Mouse (Mus musculus): Measurements from ENCODE around the gene Hnrnpa1. TPM values are rescaled to one million over a fixed set of nuclear protein-coding genes. Genes with fewer than 3 reads are reported as not detected.

Hnrnpa1 gene
- total RNA-seq (2021) (100 to 1,000 TPM; 143 to 149 TPM), polyA plus RNA-seq (2012; rRNA removed) (59.4 and 109 TPM in 2 replicates)
- long read RNA-seq, transcript Hnrnpa1-201 (11 exons, 1,918 nt): minor isoform, 26 of 78 reads
- long read RNA-seq, transcript Hnrnpa1-202 (10 exons, 1,737 nt): major isoform, 37 of 78 reads
- long read RNA-seq, partial matches to known transcripts: 10 of 78 reads
- long read RNA-seq, other reads (novel, unspliced or antisense): 3 of 78 reads

DNA sequence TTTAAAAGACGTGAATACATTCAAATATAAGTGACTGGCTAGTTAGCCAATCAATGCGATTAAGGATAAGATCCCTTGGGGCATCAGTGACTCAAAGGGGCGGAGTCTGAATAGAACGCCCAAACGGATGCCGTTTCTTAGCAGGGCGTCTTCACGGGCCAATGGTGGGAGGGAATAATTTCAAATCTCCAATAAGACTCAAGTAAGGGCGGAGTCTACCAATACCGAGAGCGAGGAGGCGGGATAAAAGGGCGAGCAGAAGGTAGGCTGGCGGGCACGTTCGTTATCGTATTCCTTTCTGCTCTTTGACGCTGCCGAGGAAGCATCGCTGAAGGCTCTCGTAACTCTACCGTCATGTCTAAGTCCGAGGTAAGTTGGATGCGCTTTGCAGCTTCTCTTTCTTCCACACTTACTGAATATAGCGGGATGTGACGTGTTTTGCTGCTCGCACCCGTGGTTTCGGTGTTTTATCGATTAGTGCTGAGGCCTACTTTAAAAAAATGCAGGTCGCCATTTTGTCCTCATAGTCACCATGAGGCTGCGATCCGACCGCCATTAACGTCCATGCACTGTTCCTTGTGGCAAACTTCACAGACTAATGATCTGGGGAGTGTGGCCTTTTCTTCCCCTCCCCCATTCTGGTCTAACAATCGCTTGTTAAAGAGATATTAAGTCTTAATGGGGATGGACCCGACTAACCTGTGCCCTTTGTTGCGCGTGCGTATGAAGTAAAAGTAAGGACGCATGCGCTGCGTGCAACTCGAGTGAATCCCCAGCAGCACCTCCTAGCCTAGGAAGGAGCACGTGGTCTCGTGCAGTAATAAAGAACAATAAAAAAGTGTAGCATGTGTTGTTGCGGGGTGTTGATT lies at the start of gene Hnrnpa1:
Gene Hnrnpa1, plus strand, starts transcription at position 273 of the 869 bp plus-strand sequence.
- intact Hi-C loops (cut with DNase I): no loop called here
- peak within 1 kb of the TSS; percentile 94 for H3K27ac ChIP-seq

DNA sequence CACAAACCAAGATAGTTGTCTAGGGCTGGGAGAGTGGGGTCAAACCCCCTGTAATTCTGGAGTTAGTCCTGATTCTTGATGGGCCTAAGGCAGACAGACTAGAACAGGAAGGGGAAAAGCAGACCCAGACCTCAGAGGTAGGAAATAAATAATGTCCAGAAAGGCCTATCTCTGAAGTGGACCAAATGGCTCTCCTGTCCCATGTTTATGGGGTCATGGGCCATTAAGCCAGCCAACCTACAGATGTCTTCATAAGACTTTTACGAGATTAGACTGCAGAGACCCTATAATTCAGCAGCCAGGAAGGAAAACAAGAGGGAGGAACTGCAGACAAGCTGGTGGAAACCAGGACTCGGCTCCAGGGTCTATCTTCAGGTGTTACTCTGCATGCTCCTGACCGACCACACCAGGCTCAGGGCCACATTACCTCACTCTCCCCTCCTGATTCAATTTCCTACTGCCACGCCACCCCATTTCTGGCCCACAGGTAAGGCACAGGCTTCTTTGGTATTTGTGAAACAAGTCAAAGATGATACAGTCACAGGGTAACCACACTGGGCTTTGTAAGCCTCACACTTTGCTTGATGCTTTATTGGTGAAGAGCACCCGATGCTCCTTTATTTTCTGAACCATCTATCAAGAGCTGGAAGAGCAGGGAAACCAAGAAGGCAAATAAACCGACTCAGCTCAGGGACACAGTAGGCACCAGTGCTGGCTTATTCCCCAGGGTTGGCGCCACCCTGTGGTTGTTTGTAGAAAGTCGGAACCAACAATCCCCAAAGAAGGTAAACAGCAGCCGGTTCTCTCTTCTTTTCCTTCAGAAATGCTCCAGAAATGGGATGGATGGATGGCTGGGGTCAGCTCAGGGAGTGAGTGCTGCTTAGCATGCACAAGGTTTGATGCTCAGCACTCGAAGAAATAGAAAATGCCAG lies 49.4 kb upstream of the Hnrnpa1 start:
- Histone ChIP-seq H3K27ac (no peak overlapping the region), H3K27me3 (ENCODE audit: control insufficient read depth, insufficient read depth, low read length) (no peaks in the 10 kb centered on the region), H3K9ac (ENCODE audit: low read depth, low read length) (no peak overlapping the region), H3K36me3 (ENCODE audit: control insufficient read depth, insufficient read depth, low read length) (peaks cover 6% of the 10 kb centered on the region), H3K4me1 (ENCODE audit: control insufficient read depth, insufficient read depth, low read length) (peaks cover 2% of the 10 kb centered on the region), H3K4me3 (no peak overlapping the region), H3K79me2 (replicated peaks; ENCODE audit: control insufficient read depth, insufficient read depth, low read length) (no peaks in the 10 kb centered on the region)
- intact Hi-C loops (cut with DNase I): no loop called here
- TF ChIP-seq POLR2A (IDR thresholded peaks at IDR 0.05; ENCODE audit: insufficient read depth, low read depth, low read length) (no peak), CTCF (IDR thresholded peaks at IDR 0.05) (peak; percentile 80), EP300 (IDR thresholded peaks at IDR 0.05; ENCODE audit: insufficient read depth, low read depth, low read length) (no peak)
- DNase-seq: peak in 1 of 2 experiments; percentile 57
- 60% methylated on average over 10 of the region's 10 CpGs for WGBS

More for the DNA sequence above, at the start of gene Hnrnpa1:
- H3K9ac ChIP-seq (ENCODE audit: low read depth, low read length): peak within 1 kb of the TSS; percentile 78
- WGBS: under 1% methylated on average over 47 of the region's 47 CpGs
- peaks cover 32% of the 10 kb centered on the region for H3K36me3 ChIP-seq (ENCODE audit: control insufficient read depth, insufficient read depth, low read length)
- peak within 1 kb of the TSS; percentile 87 for H3K4me3 ChIP-seq
- peak; percentile 86 to 95 for DNase-seq
- H3K4me1 ChIP-seq (ENCODE audit: control insufficient read depth, insufficient read depth, low read length): peaks cover 2% of the 10 kb centered on the region; the same call in 1 of the 2 replicates
- H3K79me2 ChIP-seq (replicated peaks; ENCODE audit: control insufficient read depth, insufficient read depth, low read length): no peaks in the 10 kb centered on the region
- peak; percentile 98 for TF ChIP-seq POLR2A (IDR thresholded peaks at IDR 0.05; ENCODE audit: insufficient read depth, low read depth, low read length)
- peak; percentile 71; the same call in 1 of the 2 replicates for TF ChIP-seq EP300 (IDR thresholded peaks at IDR 0.05; ENCODE audit: insufficient read depth, low read depth, low read length)
- no peak for TF ChIP-seq CTCF (IDR thresholded peaks at IDR 0.05)
- H3K27me3 ChIP-seq (ENCODE audit: control insufficient read depth, insufficient read depth, low read length): no peaks in the 10 kb centered on the region

DNA sequence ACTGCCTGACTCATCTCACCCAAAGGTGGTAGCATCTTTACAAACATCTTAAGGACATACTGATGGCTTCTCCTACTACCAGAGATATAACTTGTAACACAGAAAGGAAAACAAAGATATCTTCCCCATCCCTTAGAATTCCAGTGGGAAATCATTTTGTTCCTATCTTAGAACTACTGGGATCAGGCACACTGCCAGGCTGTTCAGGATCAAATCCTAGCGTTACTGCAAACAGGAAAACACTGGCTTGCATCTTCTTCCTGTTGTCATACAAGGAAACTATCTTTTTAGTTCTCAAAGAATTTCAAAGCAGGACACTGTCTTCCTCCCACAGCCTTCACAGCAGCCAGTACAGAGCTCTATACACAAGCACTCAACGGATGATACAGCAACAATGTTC lies 46.6 kb upstream of the Hnrnpa1 start:
- peak overlapping the region; percentile 32 for H3K27ac ChIP-seq
- H3K4me3 ChIP-seq: no peak overlapping the region
- 35% methylated on average over 2 of the region's 2 CpGs for WGBS
- no peak for TF ChIP-seq CTCF (IDR thresholded peaks at IDR 0.05)
- no peak for TF ChIP-seq EP300 (IDR thresholded peaks at IDR 0.05; ENCODE audit: insufficient read depth, low read depth, low read length)
- TF ChIP-seq POLR2A (IDR thresholded peaks at IDR 0.05; ENCODE audit: insufficient read depth, low read depth, low read length): no peak
- peaks cover 13% of the 10 kb centered on the region for H3K36me3 ChIP-seq (ENCODE audit: control insufficient read depth, insufficient read depth, low read length)
- no peaks in the 10 kb centered on the region for H3K27me3 ChIP-seq (ENCODE audit: control insufficient read depth, insufficient read depth, low read length)
- no peaks in the 10 kb centered on the region for H3K79me2 ChIP-seq (replicated peaks; ENCODE audit: control insufficient read depth, insufficient read depth, low read length)
- intact Hi-C loops (cut with DNase I): no loop called here
- H3K9ac ChIP-seq (ENCODE audit: low read depth, low read length): no peak overlapping the region
- peaks cover 2% of the 10 kb centered on the region for H3K4me1 ChIP-seq (ENCODE audit: control insufficient read depth, insufficient read depth, low read length)
- DNase-seq: peak in 1 of 2 experiments; percentile 44

DNA sequence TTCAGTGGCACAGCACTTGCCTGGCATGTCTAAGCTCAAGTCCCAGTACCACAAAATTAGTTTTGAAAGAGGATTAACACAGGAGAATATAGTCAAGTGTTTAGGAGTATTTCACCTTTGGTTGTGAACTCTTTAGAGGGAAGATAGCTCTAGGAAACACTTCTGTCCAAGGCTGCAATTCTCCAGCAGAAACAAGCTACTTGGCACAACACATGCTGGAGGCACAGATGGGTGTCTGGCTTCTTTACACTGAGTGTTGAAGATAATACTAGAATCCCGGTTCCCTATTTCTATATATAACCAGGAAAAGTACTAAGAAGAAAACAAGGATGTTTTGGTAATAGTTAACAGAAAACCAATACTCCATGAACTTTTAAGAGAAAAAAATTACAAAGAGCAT lies 43.4 kb upstream of the Hnrnpa1 start:
- 22% methylated on average over 1 of the region's 1 CpGs for WGBS
- TF ChIP-seq POLR2A (IDR thresholded peaks at IDR 0.05; ENCODE audit: insufficient read depth, low read depth, low read length) (no peak), CTCF (IDR thresholded peaks at IDR 0.05) (no peak), EP300 (IDR thresholded peaks at IDR 0.05; ENCODE audit: insufficient read depth, low read depth, low read length) (no peak)
- Histone ChIP-seq H3K36me3 (ENCODE audit: control insufficient read depth, insufficient read depth, low read length) (peaks cover 13% of the 10 kb centered on the region), H3K79me2 (replicated peaks; ENCODE audit: control insufficient read depth, insufficient read depth, low read length) (no peaks in the 10 kb centered on the region), H3K27me3 (ENCODE audit: control insufficient read depth, insufficient read depth, low read length) (no peaks in the 10 kb centered on the region), H3K4me3 (no peak overlapping the region), H3K27ac (no peak overlapping the region), H3K9ac (ENCODE audit: low read depth, low read length) (no peak overlapping the region), H3K4me1 (ENCODE audit: control insufficient read depth, insufficient read depth, low read length) (peaks cover 2% of the 10 kb centered on the region)
- DNase-seq: no peak
- intact Hi-C loops (cut with DNase I): no loop called here

DNA sequence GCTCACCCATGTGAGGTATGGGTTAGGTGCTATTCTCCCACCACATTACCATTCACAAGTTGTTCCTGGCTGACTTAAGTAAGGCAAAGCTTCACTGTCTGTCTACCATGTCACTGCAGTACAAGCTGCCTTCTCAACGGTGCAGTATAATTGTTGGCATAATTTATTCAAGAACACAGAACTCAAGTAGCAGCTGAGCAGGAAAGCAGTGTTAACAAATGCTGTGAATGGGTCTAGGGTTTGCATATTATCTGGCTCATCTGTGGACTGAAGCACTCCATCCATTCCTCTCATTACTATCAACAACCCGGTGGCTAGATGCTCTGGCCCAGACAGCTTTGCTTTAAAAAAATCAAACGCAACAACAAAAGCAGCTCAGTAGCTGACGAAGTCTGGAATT lies 42.4 kb upstream of the Hnrnpa1 start:
- Histone ChIP-seq H3K36me3 (ENCODE audit: control insufficient read depth, insufficient read depth, low read length) (peaks cover 18% of the 10 kb centered on the region), H3K4me3 (no peak overlapping the region), H3K27ac (no peak overlapping the region), H3K9ac (ENCODE audit: low read depth, low read length) (no peak overlapping the region), H3K4me1 (ENCODE audit: control insufficient read depth, insufficient read depth, low read length) (peaks cover 2% of the 10 kb centered on the region), H3K79me2 (replicated peaks; ENCODE audit: control insufficient read depth, insufficient read depth, low read length) (no peaks in the 10 kb centered on the region), H3K27me3 (ENCODE audit: control insufficient read depth, insufficient read depth, low read length) (no peaks in the 10 kb centered on the region)
- TF ChIP-seq EP300 (IDR thresholded peaks at IDR 0.05; ENCODE audit: insufficient read depth, low read depth, low read length) (no peak), POLR2A (IDR thresholded peaks at IDR 0.05; ENCODE audit: insufficient read depth, low read depth, low read length) (no peak), CTCF (IDR thresholded peaks at IDR 0.05) (no peak)
- intact Hi-C loops (cut with DNase I): no loop called here
- 81% methylated on average over 4 of the region's 4 CpGs for WGBS
- DNase-seq: no peak
